Mouse (Mus musculus) monocyte, adult 2 months (primary cell): ENCODE results near the gene Rnasek.

ENCODE experiments used
- DNase-seq, 2 experiments: peaks; one replicate each; pipeline ENCODE4 v3.0.0; 2022; ENCODE audit warnings: low spot score in 2 of 2, low read depth in 1 of 2

Rnasek gene

DNA sequence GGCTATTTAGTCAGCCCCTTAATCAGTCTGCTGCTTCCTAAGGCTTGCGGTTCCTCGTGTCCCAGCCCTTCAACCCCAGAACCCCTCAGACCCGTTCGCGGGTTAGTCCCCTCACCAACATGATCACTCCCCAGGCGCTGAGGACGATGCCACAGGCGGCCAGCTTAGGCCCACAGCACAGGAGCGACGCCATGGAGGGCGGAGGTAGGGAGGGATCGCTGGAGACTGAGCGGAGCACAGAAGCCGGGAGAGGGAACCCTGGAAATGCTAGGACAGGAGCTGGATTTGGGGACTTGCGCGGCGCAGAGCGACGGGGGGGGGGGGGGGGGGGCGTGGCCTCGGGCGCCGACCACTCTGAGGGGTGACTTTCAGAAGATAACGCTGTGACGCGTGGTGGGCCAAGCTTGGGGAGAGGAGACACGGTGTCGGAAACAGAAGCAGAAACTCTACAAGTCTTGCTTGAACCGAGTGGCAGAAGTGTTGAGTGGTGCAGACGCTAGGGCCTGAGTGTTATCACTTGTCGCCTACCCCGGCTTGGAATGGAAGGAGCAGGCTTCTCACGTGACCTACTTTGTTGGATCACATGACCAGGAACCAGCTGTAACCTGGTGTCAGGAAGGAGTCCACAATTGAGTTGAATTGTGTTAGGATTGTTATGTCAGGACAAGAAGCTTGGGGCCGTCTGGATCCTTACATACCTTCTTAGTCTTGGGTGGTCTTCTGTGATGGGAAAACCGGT lies at the start of gene Rnasek, which contains the start of gene Gm21988:
Gene Rnasek (minus strand): TSS at position 302 of the 739 bp plus-strand sequence.
Gene Gm21988 (minus strand): TSS at position 290 of the 739 bp plus-strand sequence.
- DNase-seq: peak; percentile 46 to 78

DNA sequence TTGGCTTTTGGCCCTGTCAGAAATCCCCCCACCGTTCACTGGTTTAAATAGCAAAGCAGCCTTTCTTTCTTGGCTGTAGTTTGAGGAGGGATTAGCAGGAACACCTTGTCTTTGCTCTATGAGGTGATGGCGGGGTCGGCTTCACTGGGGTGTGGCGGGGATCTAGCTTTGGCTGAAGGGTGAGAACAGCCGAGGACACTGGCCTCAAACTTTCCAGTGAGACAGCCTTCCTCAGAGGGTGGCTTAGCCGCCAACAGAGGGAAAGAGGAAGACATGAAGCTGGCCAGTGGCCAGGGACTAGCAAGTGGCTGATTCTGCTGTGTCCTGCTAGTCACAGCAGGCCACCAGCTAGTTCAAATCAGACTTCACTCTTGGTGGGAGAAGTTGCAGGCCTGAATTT lies 49.6 kb upstream of the Rnasek start:
- peak in 1 of 2 experiments; percentile 31 for DNase-seq

DNA sequence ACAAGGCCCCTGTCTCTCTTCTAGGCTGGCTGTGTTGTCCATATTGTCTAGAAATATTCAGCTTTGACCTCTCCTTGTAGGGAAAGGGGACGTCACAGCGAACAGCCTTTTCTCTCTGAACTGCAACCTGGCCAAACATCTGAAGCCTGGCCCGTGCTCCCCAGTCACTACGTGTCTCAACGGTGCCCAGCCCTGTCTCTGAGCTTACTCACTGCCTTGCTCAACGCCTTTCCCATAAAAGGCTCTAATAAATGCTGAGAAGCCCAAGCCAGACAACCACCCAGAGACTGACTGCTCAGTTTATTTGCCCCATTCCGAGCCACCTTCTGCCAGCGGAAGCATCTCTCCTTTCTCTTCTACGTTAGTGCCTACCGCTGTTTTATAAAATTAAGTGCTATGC lies 48.5 kb upstream of the Rnasek start:
- DNase-seq: no peak

DNA sequence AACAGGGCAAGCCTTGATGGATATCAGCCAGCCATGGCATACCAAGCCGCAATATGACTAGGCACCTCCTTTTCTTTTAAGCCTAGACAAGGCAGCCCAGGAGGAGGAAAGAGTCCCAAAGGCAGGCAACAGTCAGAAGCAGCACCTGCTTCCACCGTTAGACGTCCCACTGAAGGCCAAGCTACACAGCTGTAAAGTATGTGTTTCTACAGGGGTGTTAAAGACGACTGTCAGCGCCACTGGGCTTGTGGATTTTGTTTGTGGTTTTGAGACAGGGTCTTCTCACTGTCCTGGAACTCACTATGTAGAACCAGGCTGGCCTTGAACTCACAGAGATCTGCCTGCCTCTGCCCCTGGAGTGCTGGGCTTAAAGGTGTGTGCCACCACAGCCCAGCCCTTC lies 46.0 kb upstream of the Rnasek start:
- no peak for DNase-seq

- DNase-seq: no peak
Observed at GRCm38 (mm10) chr11:70284757-70285156, 45.1 kb upstream of the Rnasek start.

- no peak for DNase-seq
Observed at GRCm38 (mm10) chr11:70283666-70284065, 44.0 kb upstream of the Rnasek start.

GRCm38 (mm10) chr11:70280441-70280840 lies 40.8 kb upstream of the Rnasek start:
- DNase-seq: peak in 1 of 2 experiments; percentile 9

- DNase-seq: no peak
Observed at GRCm38 (mm10) chr11:70278961-70279360, 39.3 kb upstream of the Rnasek start.

DNA sequence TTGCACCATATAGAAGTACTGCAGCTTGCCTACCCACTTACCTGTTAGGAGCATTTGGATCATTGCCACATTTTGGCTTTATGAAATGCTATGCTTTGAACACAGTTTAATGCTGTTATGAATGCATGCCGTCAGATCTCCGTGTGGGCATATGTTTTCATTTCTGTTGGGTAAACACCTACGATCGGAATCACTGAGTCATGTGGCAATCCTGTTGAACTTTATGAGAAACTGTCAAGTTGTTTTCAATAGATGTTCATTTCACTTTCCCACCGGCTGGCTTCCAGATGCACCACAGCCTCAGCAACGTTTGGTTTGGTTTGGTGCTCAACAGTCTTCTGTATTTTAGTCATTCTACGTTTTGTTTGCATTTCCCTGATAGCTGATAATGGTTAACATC lies 32.0 kb upstream of the Rnasek start:
- DNase-seq: no peak

DNA sequence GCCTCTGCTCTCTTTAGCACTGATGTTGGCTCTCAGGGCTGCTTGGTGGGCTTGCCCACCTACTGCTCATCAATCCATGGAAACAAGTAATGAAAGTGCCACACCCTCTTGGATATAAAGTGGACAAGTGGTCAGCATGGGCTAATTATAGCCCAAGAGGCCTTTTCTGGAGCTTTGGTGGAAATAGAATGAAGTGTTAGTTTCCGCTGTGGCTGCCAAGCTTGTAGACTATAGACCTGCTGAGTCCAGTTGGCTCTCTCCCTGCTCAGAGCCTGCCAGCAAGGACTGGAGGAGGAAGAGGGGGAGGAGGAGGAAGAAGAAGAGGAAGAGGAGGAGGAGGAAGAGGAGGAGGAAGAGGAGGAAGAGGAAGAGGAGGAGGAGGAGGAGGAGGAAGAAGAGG lies 26.8 kb upstream of the Rnasek start:
- no peak for DNase-seq

DNA sequence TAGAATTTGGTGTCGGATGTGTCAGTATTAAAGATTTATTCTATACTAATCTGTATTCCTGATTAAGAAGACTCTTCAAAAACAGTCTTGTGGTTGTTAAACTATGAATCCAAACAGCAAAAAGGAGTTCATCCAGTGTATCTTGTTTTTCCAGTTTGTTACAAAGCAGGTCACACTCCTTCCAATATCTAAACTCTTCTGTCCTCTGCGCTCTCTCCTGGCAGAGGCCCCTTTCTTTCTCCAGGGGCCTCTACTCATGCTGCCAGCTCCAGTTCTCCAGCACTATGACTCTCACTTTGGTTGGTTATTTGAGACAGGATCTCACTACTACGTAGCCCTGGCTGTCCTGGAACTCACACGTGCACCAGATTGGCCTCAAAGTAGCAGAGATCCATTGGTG lies 26.2 kb upstream of the Rnasek start:
- no peak for DNase-seq

- DNase-seq: no peak
Observed at GRCm38 (mm10) chr11:70265252-70265651, 25.6 kb upstream of the Rnasek start.

- no peak for DNase-seq
Observed at GRCm38 (mm10) chr11:70259035-70259434, 19.4 kb upstream of the Rnasek start.

DNA sequence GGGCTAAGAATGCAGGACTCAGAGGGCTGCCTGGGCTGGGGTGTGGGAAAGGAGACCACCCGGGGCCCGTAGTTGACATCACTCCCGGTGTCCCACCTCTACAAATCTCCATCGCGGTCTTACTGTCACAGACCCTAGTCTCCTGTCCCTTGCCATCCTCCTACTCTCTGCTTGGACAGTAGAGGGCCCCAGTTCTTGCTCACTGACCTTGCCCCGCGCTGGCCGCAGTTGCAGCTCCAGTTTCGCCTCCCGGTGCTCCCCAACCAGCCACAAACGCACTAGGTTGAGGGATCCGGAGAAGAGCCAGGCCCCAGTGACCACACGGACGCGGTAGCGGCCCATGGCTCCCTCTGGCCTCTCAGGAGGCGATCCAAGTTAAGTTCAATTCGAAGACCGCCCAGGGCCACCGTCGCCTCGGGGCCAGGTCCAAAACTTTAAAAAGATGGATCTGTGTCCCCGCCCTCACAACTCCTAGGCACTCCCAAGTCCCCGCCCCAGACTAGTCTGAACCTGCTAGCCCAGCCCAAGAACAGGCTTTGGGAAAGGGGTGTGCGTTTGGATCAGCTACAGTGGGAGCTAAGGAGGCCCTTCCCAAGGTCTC lies 15.4 kb upstream of the Rnasek start, which contains the start of gene Alox12:
Gene Alox12 (minus strand): TSS at position 423 of the 601 bp plus-strand sequence.
- DNase-seq: no peak

DNA sequence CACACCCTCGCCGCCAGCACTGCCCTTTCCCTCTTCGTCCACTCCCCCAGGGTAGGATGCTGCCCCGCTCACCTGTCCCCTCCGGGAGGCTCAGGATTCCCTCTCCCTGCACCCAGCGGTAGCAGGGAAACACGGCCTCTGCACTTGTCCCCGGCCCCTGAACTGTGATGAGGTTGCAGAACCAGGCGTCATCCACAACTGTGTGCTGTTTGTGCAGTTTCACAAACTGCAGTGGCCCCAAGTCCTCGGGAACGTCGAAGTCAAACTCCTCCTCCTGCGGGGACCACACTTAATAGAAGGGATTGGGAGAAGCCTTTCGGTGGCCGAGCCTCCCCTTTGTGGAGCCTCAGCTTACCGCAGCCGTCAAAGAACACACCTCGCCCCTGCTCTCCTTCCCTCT lies 14.7 kb upstream of the Rnasek start:
- no peak for DNase-seq

DNA sequence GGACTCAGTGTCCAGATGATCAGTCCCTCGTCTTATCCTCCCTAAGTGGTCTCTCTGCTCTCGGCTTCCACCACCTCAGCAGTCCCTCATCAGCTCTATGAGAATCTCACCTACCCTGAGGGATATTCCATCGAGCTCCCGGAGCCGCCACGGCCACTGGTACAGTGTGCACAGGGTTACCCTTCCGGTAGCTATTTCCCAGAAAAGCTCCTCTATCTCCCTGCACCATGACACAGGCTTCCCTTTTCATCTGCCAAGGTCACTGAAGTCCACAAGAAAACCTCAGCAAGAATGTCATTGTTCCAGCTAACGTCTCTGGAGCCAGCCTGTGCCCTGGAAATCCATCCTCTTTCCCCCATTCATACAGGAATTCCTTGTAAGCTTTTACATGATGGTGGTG lies 12.2 kb upstream of the Rnasek start:
- DNase-seq: no peak

DNA sequence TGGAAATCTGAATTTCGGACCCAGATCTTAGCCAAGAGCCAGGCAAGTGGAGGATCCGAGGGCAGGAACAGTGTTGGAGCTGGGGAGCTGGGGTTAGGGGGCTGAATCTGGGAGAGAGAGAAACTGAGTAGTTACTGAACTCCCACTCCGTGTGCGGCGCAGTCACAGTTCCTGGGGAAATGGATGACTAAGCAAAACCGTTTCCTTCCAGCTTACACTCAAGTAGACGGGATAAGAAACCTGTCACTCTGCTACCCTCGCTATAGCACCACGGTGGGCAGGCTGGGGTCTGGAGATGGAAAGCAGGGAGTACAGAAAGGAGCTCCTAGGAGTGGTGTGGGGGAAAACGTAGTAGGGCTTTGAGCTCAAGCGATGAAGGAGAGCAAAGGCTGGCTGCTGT lies 10.5 kb upstream of the Rnasek start:
- DNase-seq: no peak

- DNase-seq: peak in 1 of 2 experiments; percentile 60
Observed at GRCm38 (mm10) chr11:70247136-70247845, 7.6 kb upstream of the Rnasek start.

- DNase-seq: no peak
Observed at GRCm38 (mm10) chr11:70242591-70242990, 2.9 kb upstream of the Rnasek start.

DNA sequence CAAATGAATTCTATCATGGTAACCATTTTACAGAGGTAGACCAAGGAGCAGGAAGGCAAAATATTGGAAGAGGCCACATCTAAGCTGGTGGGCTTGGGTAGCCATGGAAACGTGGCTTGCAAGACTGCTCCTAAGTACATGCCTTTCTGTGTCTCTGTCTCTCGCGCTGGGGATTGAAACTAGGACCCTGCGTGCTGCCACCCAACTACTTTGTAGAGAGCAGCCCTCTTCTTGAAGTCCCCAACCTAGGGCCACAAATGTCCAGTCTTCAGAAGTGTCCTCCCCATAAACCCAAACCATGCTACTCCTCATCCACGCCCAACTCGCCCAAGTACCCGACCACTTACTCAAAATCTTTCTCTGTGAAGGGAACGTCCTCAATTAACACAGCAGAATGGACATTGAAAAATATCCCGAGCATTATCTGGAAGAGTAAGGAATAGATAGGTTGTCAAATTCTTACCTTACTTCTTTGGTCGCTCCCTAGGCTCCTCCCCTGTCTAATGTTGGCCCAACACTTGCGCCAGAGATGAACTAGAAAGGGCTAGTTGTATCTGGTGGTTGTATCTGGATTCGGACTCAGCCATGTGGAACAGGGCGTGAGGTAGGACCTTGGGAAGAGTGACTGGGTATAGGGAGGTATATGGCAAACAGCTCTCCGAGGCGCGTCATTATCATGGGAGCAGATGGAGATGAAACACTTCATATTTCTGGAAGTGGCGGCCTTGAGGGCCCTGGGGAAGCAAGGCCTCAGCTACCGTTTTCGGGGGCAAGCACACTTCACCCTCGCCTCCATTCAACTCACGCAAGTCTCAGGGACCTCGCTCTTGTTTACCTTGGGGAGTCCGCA lies 826 bp downstream of the Rnasek start:
- DNase-seq: no peak
